In genomic region chr6:143326956-143327722, GRCm38 (mm10) we compare ENCODE assay signal across 10 mouse cellular contexts.
DNase-seq lines count a peak whose midpoint lies in the region; ATAC-seq and TF ChIP-seq lines count a peak whose summit lies in the region.
"Had no signal": no experiment of that assay in that cellular context is flagged by ENCODE, and none has a peak within 500 bp of the region (broad histone marks: within the 10 kb centered on the region; RNA-seq: fewer than 3 reads in every experiment).

No protein-coding gene starts in this region.

- 80% methylated on average over 22 of the region's 22 CpGs for WGBS in kidney, embryonic 16.5 days
- 64% methylated on average over 22 of the region's 22 CpGs for WGBS in liver, embryonic 12.5 days (ENCODE audit: insufficient replicate concordance)
- 79% methylated on average over 22 of the region's 22 CpGs for WGBS in neural tube, embryonic 15.5 days
- 84% methylated on average over 22 of the region's 22 CpGs for WGBS in forebrain, postnatal 0 days

- ATAC-seq in kidney, embryonic 16.5 days (ENCODE audit: low FRiP score, low TSS enrichment) = 0 out of 2 replicates have a peak, but pooled peaks have one; percentile 46
- ATAC-seq in liver, embryonic 12.5 days = peak; percentile 32; the same call in 1 of the 2 replicates
- no peak for ATAC-seq in neural tube, embryonic 15.5 days (ENCODE audit: low FRiP score)
- ATAC-seq in forebrain, postnatal 0 days = no peak

- no peak overlapping the region for H3K9ac ChIP-seq in kidney, embryonic 16.5 days (replicated peaks; ENCODE audit: low read length)
- H3K9ac ChIP-seq in liver, embryonic 12.5 days = no peak overlapping the region
- no peak overlapping the region for H3K9ac ChIP-seq in neural tube, embryonic 15.5 days (replicated peaks)
- H3K9ac ChIP-seq in forebrain, postnatal 0 days = no peak overlapping the region

- DNase-seq in kidney, adult 9 months = no peak
- DNase-seq in T-cell, adult 2 months (ENCODE audit: low spot score) = peak; percentile 51
- DNase-seq in left cerebral cortex, adult 18-20 months (ENCODE audit: low spot score in 2 of 2) = no peak
- no peak for DNase-seq in cerebellum, adult 11-12 months
- DNase-seq in forebrain, postnatal 0 days = no peak
- DNase-seq: right cerebral cortex, postnatal 4 days had no signal

- H3K4me1 ChIP-seq in kidney, embryonic 16.5 days (ENCODE audit: insufficient read depth, low read length) = no peaks in the 10 kb centered on the region
- no peaks in the 10 kb centered on the region for H3K4me1 ChIP-seq in liver, embryonic 12.5 days
- H3K4me1 ChIP-seq in neural tube, embryonic 15.5 days = peaks cover 6% of the 10 kb centered on the region
- no peaks in the 10 kb centered on the region for H3K4me1 ChIP-seq in forebrain, postnatal 0 days (ENCODE audit: insufficient read depth)

- no peaks in the 10 kb centered on the region for H3K36me3 ChIP-seq in kidney, embryonic 16.5 days (ENCODE audit: insufficient read depth, low read length)
- no peaks in the 10 kb centered on the region for H3K36me3 ChIP-seq in liver, embryonic 12.5 days
- H3K36me3 ChIP-seq in neural tube, embryonic 15.5 days = no peaks in the 10 kb centered on the region
- H3K36me3 ChIP-seq in forebrain, postnatal 0 days (ENCODE audit: insufficient read depth) = no peaks in the 10 kb centered on the region

- no peaks in the 10 kb centered on the region for H3K27me3 ChIP-seq in kidney, embryonic 16.5 days (ENCODE audit: insufficient read depth, low read length)
- H3K27me3 ChIP-seq in liver, embryonic 12.5 days (replicated peaks) = no peaks in the 10 kb centered on the region
- H3K27me3 ChIP-seq in neural tube, embryonic 15.5 days (replicated peaks) = no peaks in the 10 kb centered on the region
- H3K27me3 ChIP-seq in forebrain, postnatal 0 days (ENCODE audit: insufficient read depth, low read length) = no peaks in the 10 kb centered on the region

- no peak overlapping the region for H3K27ac ChIP-seq in kidney, embryonic 16.5 days (ENCODE audit: low read length)
- H3K27ac ChIP-seq in liver, embryonic 12.5 days = no peak overlapping the region
- H3K27ac ChIP-seq in neural tube, embryonic 15.5 days (replicated peaks) = no peak overlapping the region
- no peak overlapping the region for H3K27ac ChIP-seq in forebrain, postnatal 0 days (ENCODE audit: low read depth, low read length)

- no peaks in the 10 kb centered on the region for H3K9me3 ChIP-seq in kidney, embryonic 16.5 days (ENCODE audit: low read length)
- H3K9me3 ChIP-seq in liver, embryonic 12.5 days (replicated peaks) = 0 out of 2 replicates have a peak, but pooled peaks cover 3% of the 10 kb centered on the region
- H3K9me3 ChIP-seq in neural tube, embryonic 15.5 days (replicated peaks) = no peaks in the 10 kb centered on the region
- no peaks in the 10 kb centered on the region for H3K9me3 ChIP-seq in forebrain, postnatal 0 days (ENCODE audit: low read length)

- no peak overlapping the region for H3K4me3 ChIP-seq in kidney, embryonic 16.5 days (ENCODE audit: low read length)
- H3K4me3 ChIP-seq in liver, embryonic 12.5 days = 0 out of 2 replicates have a peak overlapping the region, but pooled peaks have one; percentile 3
- H3K4me3 ChIP-seq in neural tube, embryonic 15.5 days (replicated peaks) = no peak overlapping the region
- H3K4me3 ChIP-seq in forebrain, postnatal 0 days (ENCODE audit: low read depth, low read length) = no peak overlapping the region
- H3K4me3 ChIP-seq: erythroblast, embryonic 14.5 days had no signal

- no peak for TF ChIP-seq CTCF in forebrain, postnatal 0 days (IDR thresholded peaks at IDR 0.05; ENCODE audit: low read depth)

- peak overlapping the region; percentile 30 for H3K4me2 ChIP-seq in kidney, embryonic 16.5 days (replicated peaks; ENCODE audit: low read depth, low read length)
- H3K4me2 ChIP-seq in liver, embryonic 12.5 days = peak overlapping the region; percentile 29
- peak overlapping the region; percentile 20; the same call in 1 of the 2 replicates for H3K4me2 ChIP-seq in neural tube, embryonic 15.5 days
- no peak overlapping the region for H3K4me2 ChIP-seq in forebrain, postnatal 0 days (ENCODE audit: low read depth)

Comparison
In these comparisons a context has a peak if more than half of its experiments do, and no peak if none do; other contexts are left out.
1. ATAC-seq: peak in kidney, embryonic 16.5 days (single experiment) and liver, embryonic 12.5 days (single experiment); none in neural tube, embryonic 15.5 days (single experiment) and forebrain, postnatal 0 days (single experiment).